Mouse (Mus musculus): ENCODE measurements around the gene Lingo3.
"Not testable (repeated sequence)": the region's sequence is repeated elsewhere in the genome, so short reads cannot be mapped to it uniquely, and the experiment has no call there.

The Lingo3 gene

DNA sequence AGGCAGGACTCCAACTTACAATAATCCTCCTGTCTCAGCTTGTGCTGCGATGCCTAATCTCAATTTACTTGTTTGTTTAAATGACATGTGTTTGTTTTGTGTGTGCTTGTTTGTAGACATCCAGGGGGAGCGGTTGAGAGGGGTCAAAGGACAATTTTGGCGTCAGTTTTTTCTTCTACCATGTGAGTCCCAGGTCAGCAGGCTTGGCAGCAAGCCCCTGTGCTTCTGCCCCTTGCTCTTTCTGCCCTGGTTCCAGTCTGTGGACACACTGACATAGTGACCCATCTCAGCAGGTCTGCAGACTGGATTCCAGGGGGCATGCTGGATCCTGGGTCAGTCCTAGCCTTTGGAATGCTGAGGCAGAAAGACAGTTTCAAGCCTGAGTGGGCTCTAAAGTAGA is 24.4 kb downstream of the Lingo3 start:
- peak; percentile 64 for DNase-seq

GRCm38 (mm10) chr10:80818599-80819281 is 25.1 kb downstream of the Lingo3 start:
- no peak for DNase-seq

- not testable (repeated sequence) for DNase-seq
Measured at GRCm38 (mm10) chr10:80817955-80818354, 25.9 kb downstream of the Lingo3 start.

DNA sequence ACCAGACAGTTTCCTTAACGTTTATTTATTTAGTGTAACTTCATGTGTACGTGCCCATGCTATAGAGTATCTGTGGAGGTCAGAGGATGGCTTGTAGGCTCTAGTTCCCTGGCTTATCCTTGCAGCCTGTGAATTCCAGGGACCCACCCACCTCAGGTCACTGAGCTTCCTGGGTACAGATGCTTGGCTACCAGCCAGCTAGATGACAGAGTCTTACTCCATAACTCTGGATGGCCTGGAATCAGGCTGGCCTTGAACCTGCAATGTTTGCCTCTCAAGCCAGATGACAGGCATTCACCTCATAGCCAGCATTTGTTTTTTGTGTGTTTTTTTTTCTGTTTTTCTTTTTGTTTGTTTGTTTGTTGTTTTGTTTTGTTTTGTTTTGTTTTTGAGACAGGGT is 26.7 kb downstream of the Lingo3 start:
- DNase-seq, result no peak

DNA sequence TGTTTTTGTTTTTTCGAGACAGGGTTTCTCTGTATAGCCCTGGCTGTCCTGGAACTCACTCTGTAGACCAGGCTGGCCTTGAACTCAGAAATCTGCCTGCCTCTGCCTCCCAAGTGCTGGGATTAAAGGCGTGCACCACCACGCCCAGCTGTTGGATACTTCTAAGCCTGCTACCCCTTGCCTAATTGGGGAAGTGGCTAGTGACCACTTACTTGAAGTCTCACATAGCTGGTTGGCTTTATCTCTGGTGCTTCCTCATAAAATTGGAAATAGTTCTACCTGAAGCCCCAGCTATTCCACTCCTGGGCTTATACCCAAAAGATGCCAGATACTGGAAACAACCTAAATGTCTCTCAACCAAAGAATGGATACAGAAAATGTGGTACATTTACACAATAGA is 27.5 kb downstream of the Lingo3 start:
- DNase-seq, result not testable (repeated sequence)

GRCm38 (mm10) chr10:80814800-80815199 is 29.0 kb downstream of the Lingo3 start:
- DNase-seq, result no peak

DNA sequence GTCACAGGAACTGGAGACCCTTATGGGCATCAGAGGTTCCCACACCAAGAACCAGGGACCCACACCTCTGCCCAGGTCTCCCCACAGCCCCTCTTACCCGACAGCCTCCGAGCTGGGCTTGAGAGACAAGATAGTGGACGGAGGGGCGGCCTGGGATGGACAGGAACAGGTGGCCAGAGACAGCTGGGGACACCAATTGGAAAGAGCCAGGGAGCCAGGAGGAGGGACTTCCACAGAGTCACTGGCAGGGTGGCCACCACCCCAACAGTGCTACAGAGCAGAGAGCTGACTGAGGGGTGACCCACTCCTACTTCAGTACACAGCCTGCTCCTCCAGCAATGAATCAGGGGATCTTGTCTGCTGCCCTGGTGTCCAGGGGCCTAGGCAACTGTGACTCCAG is 30.5 kb downstream of the Lingo3 start, which contains the start of gene Jsrp1:
Gene Jsrp1 (minus strand): TSS at position 133 of the 400 bp plus-strand sequence.
- no peak for DNase-seq

- DNase-seq, result no peak
Measured at GRCm38 (mm10) chr10:80812391-80813041, 31.3 kb downstream of the Lingo3 start.

DNA sequence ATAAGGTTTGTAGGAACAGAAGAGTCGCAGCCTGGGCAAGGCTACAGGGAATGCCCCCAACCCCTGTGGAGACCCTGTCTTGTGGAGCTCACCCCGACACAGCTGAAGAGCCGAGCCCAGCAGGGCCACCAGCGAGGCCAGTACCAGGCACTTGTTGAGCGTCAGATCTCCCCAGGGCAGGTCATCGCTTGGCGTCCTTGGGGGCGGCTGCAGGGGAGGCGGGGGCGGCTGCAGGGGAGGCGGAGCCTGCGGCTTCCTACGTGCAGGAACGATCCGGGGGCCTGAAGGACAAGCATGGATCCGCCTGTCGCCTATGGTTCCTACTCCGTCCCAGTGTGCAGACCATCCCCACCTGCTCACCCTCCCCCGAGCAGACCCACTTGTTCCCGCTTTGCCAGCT is 33.8 kb downstream of the Lingo3 start:
- no peak for DNase-seq

- no peak for DNase-seq
Measured at GRCm38 (mm10) chr10:80808985-80809632, 34.7 kb downstream of the Lingo3 start.

- DNase-seq, result no peak
Measured at GRCm38 (mm10) chr10:80808099-80808984, 35.5 kb downstream of the Lingo3 start.

- peak; percentile 74 for DNase-seq
Measured at GRCm38 (mm10) chr10:80807057-80807627, 36.7 kb downstream of the Lingo3 start.

DNA sequence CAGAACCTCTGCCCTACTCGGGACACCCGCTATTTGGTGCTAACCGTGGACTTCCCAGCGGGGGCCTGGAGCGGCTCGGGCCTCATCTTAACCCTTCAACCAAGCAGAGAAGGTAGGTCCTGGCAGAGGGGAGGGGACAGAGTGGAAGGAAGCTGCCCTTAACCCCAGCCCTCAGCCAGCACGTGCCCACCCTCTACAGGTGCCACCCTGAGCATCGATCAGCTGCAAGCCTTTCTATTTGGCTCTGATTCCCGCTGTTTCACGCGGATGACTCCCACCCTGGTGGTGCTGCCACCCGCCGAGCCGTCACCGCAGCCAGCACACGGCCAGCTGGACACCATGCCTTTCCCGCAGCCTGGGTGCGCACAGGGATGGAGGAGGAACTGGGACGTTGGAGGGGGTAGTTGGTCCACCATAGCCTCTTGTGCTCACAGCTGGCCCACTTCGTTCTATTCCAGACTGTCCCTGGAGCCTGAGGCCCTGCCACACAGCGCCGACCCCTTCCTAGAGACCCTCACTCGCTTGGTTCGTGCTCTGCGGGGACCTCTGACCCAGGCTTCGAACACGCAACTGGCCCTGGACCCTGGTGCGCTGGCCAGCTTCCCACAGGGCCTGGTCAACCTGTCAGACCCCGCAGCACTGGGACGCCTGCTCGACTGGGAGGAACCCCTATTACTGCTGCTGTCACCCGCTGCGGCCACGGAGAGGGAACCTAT is 37.3 kb downstream of the Lingo3 start:
- no peak for DNase-seq

GRCm38 (mm10) chr10:80805925-80806324 is 37.9 kb downstream of the Lingo3 start:
- DNase-seq, result peak; percentile 80

DNA sequence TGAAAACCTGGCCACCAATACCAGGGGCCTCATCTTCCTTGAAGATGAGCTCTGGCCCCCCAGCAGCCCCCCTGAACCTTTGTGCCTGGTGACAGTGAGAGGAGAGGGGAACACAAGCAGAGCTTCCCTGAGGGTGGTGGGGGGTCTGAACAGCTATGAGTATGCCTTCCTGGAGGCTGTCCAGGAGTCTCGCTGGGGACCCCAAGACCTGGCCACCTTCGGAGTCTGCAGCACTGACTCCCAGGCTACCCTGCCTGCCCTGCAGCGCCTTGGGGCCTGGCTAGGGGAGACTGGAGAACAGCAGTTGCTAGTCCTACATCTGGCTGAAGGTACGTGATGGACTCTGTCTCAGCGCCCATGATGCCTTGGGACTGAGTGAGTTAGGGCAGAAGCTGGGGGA is 38.5 kb downstream of the Lingo3 start:
- no peak for DNase-seq

GRCm38 (mm10) chr10:80804916-80805315 is 38.9 kb downstream of the Lingo3 start, which contains the start of gene Amh:
Amh (plus strand) TSS chr10:80805243.
- DNase-seq, result no peak

GRCm38 (mm10) chr10:80804340-80804739 is 39.5 kb downstream of the Lingo3 start:
- DNase-seq, result no peak

DNA sequence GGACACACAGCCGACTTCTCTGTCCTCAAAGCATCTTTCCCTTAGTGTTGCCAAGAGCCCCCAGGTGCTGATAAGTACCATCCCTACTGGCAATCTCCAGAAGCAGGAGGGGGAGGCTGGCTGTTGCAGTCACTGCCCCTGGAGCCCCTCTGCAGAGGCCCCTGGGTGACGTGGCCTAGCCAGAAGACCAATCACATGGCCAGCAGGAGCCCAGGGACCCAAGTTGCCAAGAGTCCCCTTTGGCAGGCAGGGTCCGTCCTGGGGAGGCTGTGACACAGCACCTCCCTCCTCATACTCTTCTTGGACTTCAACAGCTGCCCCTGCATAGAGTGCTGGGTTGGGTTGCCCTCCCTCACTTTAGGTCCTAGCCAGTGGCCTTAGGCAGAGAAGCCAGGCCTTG is 40.8 kb downstream of the Lingo3 start:
- no peak for DNase-seq

DNA sequence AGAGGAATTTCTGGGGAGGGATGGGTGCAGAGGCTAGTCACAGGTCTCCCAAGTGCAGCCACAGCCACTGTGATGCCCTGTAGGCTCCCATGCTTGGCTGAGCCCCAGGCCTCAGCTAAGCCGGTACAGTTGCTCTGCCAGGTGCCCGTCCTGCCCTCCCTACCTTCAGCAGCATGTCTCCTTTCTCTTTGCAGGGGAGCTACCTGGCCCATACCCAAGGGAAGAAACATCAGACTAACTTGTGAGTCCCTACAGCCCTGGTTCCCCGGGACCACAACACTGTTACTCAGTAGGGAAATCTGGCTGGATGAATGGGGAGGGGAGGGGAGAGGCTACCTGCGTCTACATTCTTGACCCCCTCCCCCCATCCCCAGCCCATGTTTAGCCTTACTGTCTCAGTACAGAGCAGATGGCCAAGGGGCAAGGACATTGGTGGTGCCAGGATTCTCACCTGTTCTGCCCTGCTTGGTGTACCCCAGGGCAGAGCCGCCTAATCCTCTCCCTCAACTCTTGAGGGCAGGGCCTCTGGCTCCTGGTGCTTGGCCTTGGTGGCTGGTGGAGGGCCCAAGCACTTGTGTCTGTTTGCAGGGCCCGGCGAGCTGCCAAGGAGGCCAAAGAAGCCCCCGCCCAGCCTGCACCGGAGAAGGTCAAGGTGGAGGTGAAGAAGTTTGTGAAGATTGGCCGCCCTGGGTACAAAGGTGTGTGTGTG is 41.5 kb downstream of the Lingo3 start:
- DNase-seq, result no peak

DNA sequence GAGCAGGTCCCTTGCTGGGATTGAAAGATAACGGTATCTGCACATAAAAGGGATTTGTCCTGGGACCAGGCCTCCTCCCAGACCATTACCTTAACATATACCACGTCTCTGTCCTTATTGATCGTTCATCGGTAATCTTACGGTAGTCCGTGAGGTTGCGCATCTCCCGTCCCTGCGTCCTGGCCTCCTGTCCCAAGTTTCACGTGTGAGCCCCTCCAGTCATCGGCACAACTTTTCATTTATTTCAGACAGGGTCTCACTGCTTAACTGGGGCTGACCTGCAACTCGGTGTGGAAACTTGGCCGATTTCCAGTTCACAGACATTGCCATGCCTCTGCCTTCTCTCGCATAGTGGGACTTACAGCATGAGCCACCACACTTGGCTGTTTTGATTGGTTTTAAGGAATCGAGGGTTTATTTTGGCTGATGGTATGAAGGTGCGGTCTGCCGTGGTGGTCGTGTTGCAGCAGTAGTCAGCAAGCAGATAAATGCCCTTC is 44.7 kb downstream of the Lingo3 start:
- DNase-seq, result peak; percentile 25

All from kidney, adult 18-20 months (tissue).